Mouse (Mus musculus): Measurements from ENCODE around the gene Nav2.

DNA sequence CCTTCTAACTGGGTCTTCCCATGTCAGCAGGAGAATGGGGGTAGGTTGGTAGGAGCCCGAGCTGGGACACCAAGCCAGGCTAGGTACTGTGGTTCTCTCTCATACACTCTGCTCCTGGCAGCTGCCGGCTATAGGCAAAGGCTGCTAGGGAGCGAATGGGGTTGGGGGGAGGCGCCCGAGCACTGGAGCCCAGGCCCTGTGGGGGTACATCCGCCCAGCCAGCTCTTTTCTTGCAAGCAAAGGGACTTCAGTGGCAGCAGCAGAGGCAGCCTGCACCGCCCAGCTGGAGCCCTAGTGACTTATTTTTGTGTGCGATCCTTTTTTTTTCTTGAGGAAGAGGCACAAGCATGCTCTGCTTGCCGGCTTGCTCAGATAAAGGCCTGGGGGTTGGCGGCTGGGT lies 51.6 kb downstream of the Nav2 start:
- TF ChIP-seq CTCF (IDR thresholded peaks at IDR 0.05; ENCODE audit: borderline replicate concordance, insufficient read depth, low read depth, low read length) (no peak), POLR2A (IDR thresholded peaks at IDR 0.05; ENCODE audit: borderline replicate concordance, insufficient read depth, low read length) (no peak)

Measured in cerebellum, adult 2 months (tissue).